Comparison of ENCODE assay signal across 18 mouse cellular contexts in the genomic region with DNA sequence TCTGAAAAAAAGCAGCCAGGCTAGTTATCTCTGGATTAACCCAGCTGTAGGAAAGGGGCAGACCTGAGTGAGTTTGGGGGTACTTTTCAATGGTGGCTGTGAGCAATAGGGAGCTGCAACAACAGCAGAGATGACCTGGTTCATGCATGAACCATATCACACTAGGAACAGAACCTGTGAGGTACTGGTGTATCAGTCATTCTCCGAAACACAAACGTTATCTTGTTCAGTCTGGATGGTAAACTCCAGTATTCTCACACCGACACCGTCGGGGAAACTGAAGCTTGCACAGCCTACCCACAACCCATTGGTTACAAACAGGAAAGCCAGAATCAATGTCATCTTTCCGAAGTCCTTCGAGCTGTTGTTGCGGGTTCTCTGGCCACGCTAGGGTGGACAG. TPM values are rescaled to one million over a fixed set of nuclear protein-coding genes. Genes with fewer than 3 reads are reported as not detected.
DNase-seq lines count a peak whose midpoint lies in the region; TF ChIP-seq lines count a peak whose summit lies in the region.
"Had no signal": no experiment of that assay in that cellular context is flagged by ENCODE, and none has a peak within 500 bp of the region (broad histone marks: within the 10 kb centered on the region; RNA-seq: fewer than 3 reads in every experiment).

No protein-coding gene starts in this region.

- H3K27me3 ChIP-seq in myocyte (ENCODE audit: control insufficient read depth, insufficient read depth, insufficient read length), result no peaks in the 10 kb centered on the region
- H3K27me3 ChIP-seq: forebrain, embryonic 12.5 days; limb, embryonic 12.5 days; neural tube, embryonic 13.5 days had no signal

- intact Hi-C loops in gastrocnemius, adult 2 months (cut with DNase I), result no loop called here
- intact Hi-C loops in gastrocnemius, postnatal 14 days (cut with DNase I; ENCODE audit: low total_unique reads), result no loop called here
- intact Hi-C loops in left cerebral cortex, adult 2 months (cut with DNase I), result loop anchor here (2.0 to 5.0 kb wide), 2 partner anchors 58 kb away; no protein-coding TSS in a partner anchor
- intact Hi-C loops in left cerebral cortex, postnatal 4 days (cut with DNase I), result no loop called here

- no peak for DNase-seq in gastrocnemius, adult 2 months
- no peak for DNase-seq in gastrocnemius, postnatal 14 days
- DNase-seq in left cerebral cortex, adult 2 months (ENCODE audit: extremely low spot score in 1 of 2, low spot score in 2 of 2), result no peak
- no peak for DNase-seq in left cerebral cortex, postnatal 4 days
- DNase-seq in B cell, adult 2 months, result no peak
- DNase-seq: cerebellum, adult 2 months; kidney, adult 2 months; kidney, postnatal 25 days; lung, adult 2 months; thymus, postnatal 25 days had no signal

- H3K4me1 ChIP-seq in bone marrow macrophage, adult 2 months (ENCODE audit: control insufficient read depth, insufficient read depth, low read length), result peaks cover 17% of the 10 kb centered on the region
- H3K4me1 ChIP-seq: neural tube, embryonic 13.5 days had no signal

- no peak for TF ChIP-seq POLR2A in bone marrow macrophage, adult 2 months (IDR thresholded peaks at IDR 0.05; ENCODE audit: borderline replicate concordance, low read depth, low read length)
- TF ChIP-seq POLR2A in myocyte (IDR thresholded peaks at IDR 0.05; ENCODE audit: insufficient read length, low read depth), result no peak

- H3K4me3 ChIP-seq in gastrocnemius, adult 2 months, result peak overlapping the region; percentile 40; the same call in 1 of the 2 replicates
- H3K4me3 ChIP-seq in left cerebral cortex, adult 2 months, result no peak overlapping the region
- H3K4me3 ChIP-seq in bone marrow macrophage, adult 2 months (ENCODE audit: insufficient read depth, low read length), result peak overlapping the region; percentile 24
- peak overlapping the region; percentile 16 for H3K4me3 ChIP-seq in myocyte
- H3K4me3 ChIP-seq: embryonic facial prominence, embryonic 10.5 days; forebrain, embryonic 12.5 days; limb, embryonic 12.5 days; neural tube, embryonic 13.5 days had no signal

- no peaks in the 10 kb centered on the region for H3K79me2 ChIP-seq in myocyte (ENCODE audit: control insufficient read depth, insufficient read depth)

- no peak overlapping the region for H3ac ChIP-seq in myocyte (ENCODE audit: control insufficient read depth, insufficient read length)

- H3K4me2 ChIP-seq in myocyte (ENCODE audit: low read depth), result peak overlapping the region; percentile 72
- H3K4me2 ChIP-seq: forebrain, embryonic 12.5 days; heart, embryonic 11.5 days; limb, embryonic 12.5 days; neural tube, embryonic 13.5 days had no signal

- no peaks in the 10 kb centered on the region for H3K36me3 ChIP-seq in myocyte (ENCODE audit: control insufficient read depth, insufficient read depth)
- H3K36me3 ChIP-seq: embryonic facial prominence, embryonic 10.5 days; forebrain, embryonic 12.5 days; limb, embryonic 12.5 days; neural tube, embryonic 13.5 days had no signal

- no peak for TF ChIP-seq CTCF in gastrocnemius, adult 2 months (IDR thresholded peaks at IDR 0.05)
- no peak for TF ChIP-seq CTCF in left cerebral cortex, adult 2 months (IDR thresholded peaks at IDR 0.05)
- no peak for TF ChIP-seq CTCF in bone marrow macrophage, adult 2 months (IDR thresholded peaks at IDR 0.05; ENCODE audit: low read depth, low read length)

- H3K27ac ChIP-seq in gastrocnemius, adult 2 months, result no peak overlapping the region
- H3K27ac ChIP-seq in left cerebral cortex, adult 2 months, result peak overlapping the region; percentile 48
- no peak overlapping the region for H3K27ac ChIP-seq in bone marrow macrophage, adult 2 months (ENCODE audit: insufficient read depth, low read depth, low read length)
- H3K27ac ChIP-seq: embryonic facial prominence, embryonic 10.5 days; forebrain, embryonic 12.5 days; hindbrain, postnatal 0 days; limb, embryonic 12.5 days; neural tube, embryonic 13.5 days had no signal

TF ChIP-seq in myocyte, 11 proteins besides CTCF, POLR2A, EP300 and RAD21:
- TF ChIP-seq REST (IDR thresholded peaks at IDR 0.05; ENCODE audit: insufficient read depth, insufficient read length), result no peak
- TF ChIP-seq POLR2AphosphoS2 (IDR thresholded peaks at IDR 0.05; ENCODE audit: insufficient read length, low read depth), result no peak
- no peak for TF ChIP-seq TCF12 (IDR thresholded peaks at IDR 0.05; ENCODE audit: insufficient read depth, poor library complexity, severe bottlenecking)
- no peak for TF ChIP-seq CEBPB (IDR thresholded peaks at IDR 0.05; ENCODE audit: insufficient read depth, poor library complexity, severe bottlenecking)
- no peak for TF ChIP-seq SRF (IDR thresholded peaks at IDR 0.05; ENCODE audit: control insufficient read depth, insufficient read length, low read depth)
- TF ChIP-seq USF1 (IDR thresholded peaks at IDR 0.05; ENCODE audit: low read depth), result no peak
- no peak for TF ChIP-seq E2F4 (IDR thresholded peaks at IDR 0.05; ENCODE audit: insufficient read depth)
- TF ChIP-seq TCF3 (IDR thresholded peaks at IDR 0.05; ENCODE audit: insufficient read length, low read depth), result no peak
- TF ChIP-seq MYOD1 (IDR thresholded peaks at IDR 0.05; ENCODE audit: control insufficient read depth in 1 of 3, insufficient read length in 2 of 3, low read depth in 2 of 3), result no peak
- TF ChIP-seq MAX (IDR thresholded peaks at IDR 0.05; ENCODE audit: low read depth), result no peak
- no peak for TF ChIP-seq MYOG (IDR thresholded peaks at IDR 0.05; ENCODE audit: control insufficient read depth in 1 of 3, insufficient read depth in 1 of 3, insufficient read length in 2 of 3, low read depth in 2 of 3)
TF ChIP-seq in myocyte: peak in this region for 0.

RNA-seq across cellular contexts. Expression of a gene that starts 11.7 kb away (rescaled TPM):
- total RNA-seq in gastrocnemius, adult 2 months (2021), result 1 to 10 TPM; 5.8 to 6.4 TPM
- 1 to 10 TPM; 8.0 to 8.1 TPM for total RNA-seq in gastrocnemius, postnatal 14 days (2021)
- total RNA-seq in left cerebral cortex, adult 2 months (2021), result 10 to 100 TPM; 33.3 to 36.3 TPM
- 10 to 100 TPM; 24.2 to 27.0 TPM for total RNA-seq in left cerebral cortex, postnatal 4 days (2021)
- polyA plus RNA-seq in bone marrow macrophage, adult 2 months (2012; ENCODE audit: insufficient read depth, insufficient read length, missing spikeins), result 10.1 and 12.3 TPM in 2 replicates
- 3.9 TPM for polyA plus RNA-seq in myocyte (2012; fragmentation: generic; extraction: Trizol)
